Mouse (Mus musculus) T-cell, adult 66 days (primary cell): ENCODE data around the gene Slco3a1. TPM values are rescaled to one million over a fixed set of nuclear protein-coding genes. Genes with fewer than 3 reads are reported as not detected.

Experiments
- total RNA-seq, 2 experiments: library from RNA; stranded (reverse); gene quantifications; 3 replicates in 1 of 2; 4 replicates in 1 of 2; pipeline ENCODE4 v1.2.4; 2023

Slco3a1 gene
- total RNA-seq = 100 to 1,000 TPM; 117 to 124 TPM

DNA sequence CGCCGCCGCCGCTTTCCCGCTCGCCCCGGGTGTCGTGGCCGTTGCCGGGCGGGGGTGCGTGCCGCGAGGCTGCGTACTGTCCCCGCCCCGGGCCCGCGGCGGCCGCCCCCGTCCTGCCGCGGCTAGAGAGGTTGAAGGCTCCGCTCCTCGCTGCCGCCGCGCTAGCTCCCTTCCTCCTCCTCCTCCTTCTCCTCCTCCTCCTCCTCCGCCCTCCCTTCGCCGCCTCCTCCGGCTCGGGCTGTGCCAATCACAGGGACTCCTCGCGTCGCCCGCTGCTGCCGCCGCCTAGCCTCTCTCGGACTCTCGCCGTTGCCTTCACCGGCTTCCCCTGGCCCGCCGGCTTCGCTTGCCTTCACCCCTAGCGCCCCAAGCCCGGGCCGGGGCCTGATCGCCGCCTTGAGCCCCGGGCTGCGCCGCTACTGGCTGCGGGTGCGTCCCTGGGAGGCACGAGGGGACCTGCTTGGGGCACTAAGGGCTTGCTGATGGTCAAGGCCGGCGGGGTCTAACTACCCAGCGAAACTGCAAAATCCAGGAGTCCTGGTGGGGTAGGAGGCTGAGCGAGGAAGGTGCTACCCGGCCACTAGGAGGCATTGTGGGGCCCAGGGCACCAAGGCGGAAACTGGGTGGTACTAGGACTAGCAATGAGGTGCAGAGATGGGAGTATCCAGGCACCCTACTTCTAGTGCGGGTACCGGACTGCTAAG lies at the start of gene Slco3a1:
Gene Slco3a1 (minus strand): TSS at position 173 of the 704 bp plus-strand sequence.

